Mouse (Mus musculus) heart, postnatal 0 days (tissue): ENCODE measurements around the gene Etaa1. TPM values are rescaled to one million over a fixed set of nuclear protein-coding genes. Genes with fewer than 3 reads are reported as not detected.

Experiments
- ATAC-seq: fragments of 200-750 bp; cut with Nextera tagmentation; 2 replicates; pipeline ENCODE4 v1.8.0; 2017; ENCODE audit warnings: low read depth, moderate number of reproducible peaks, moderate library complexity; ENCODE audit not compliant: insufficient read depth
- DNase-seq: peaks from one replicate; pipeline ENCODE4 v3.0.0-alpha.2; 2016; ENCODE audit warnings: low spot score
- H3K27ac ChIP-seq: fragments of 300-500 bp; sonication (generic); 2 replicates; pipeline ENCODE4 v1.5.1; 2014; ENCODE audit warnings: low read depth, mild to moderate bottlenecking
- H3K27me3 ChIP-seq: fragments of 300-500 bp; sonication (generic); 2 replicates; pipeline ENCODE4 v1.6.1; 2014; ENCODE audit warnings: low read length, mixed read lengths; ENCODE audit not compliant: control insufficient read depth, insufficient read depth
- H3K36me3 ChIP-seq: fragments of 300-500 bp; sonication (generic); replicated peaks from 2 replicates; pipeline ENCODE4 v1.6.1; 2014; ENCODE audit warnings: low read length, mixed read lengths; ENCODE audit not compliant: control insufficient read depth, insufficient read depth
- H3K4me1 ChIP-seq: fragments of 300-500 bp; sonication (generic); 2 replicates; pipeline ENCODE4 v1.6.1; 2014; ENCODE audit warnings: antibody characterized with exemption; ENCODE audit not compliant: control insufficient read depth, insufficient read depth
- H3K4me2 ChIP-seq: fragments of 300-500 bp; sonication (generic); 2 replicates; pipeline ENCODE4 v1.6.1; 2014; ENCODE audit warnings: low read depth, mild to moderate bottlenecking, low read length, moderate library complexity
- H3K4me3 ChIP-seq: fragments of 300-500 bp; sonication (generic); 2 replicates; pipeline ENCODE4 v1.5.1; 2014; ENCODE audit warnings: low read depth, low read length
- H3K9ac ChIP-seq: fragments of 300-500 bp; sonication (generic); replicated peaks from 2 replicates; pipeline ENCODE4 v1.6.1; 2014; ENCODE audit warnings: low read depth, low read length, mixed read lengths
- H3K9me3 ChIP-seq: fragments of 300-500 bp; sonication (generic); replicated peaks from 2 replicates; pipeline ENCODE4 v1.6.1; 2016; ENCODE audit warnings: low read length; ENCODE audit not compliant: control insufficient read depth
- CTCF ChIP-seq: IDR thresholded peaks from 2 replicates; pipeline ENCODE4 v1.5.1; 2016; ENCODE audit warnings: antibody characterized with exemption, control low read depth, low read depth
- EP300 ChIP-seq: IDR thresholded peaks from 2 replicates; pipeline ENCODE4 v1.6.1; 2016; ENCODE audit warnings: antibody characterized with exemption, low read depth
- WGBS: fragments of 180-500 bp; shearing (Covaris S2); extraction: QIAGEN DNeasy Blood & Tissue Kit; methylation state at CpG from one replicate; pipeline ENCODE4 v1.1.7; 2014; 5-methylcytosine and 5-hydroxymethylcytosine counted together
- polyA plus RNA-seq: library from polyadenylated mRNA; unstranded; fragments of >200 nt; fragmentation: Nextera tagmentation; extraction: Ambion mirVana; gene quantifications from 2 replicates; pipeline ENCODE4 v1.2.1, GENCODE M21; 2015
- total RNA-seq: library from RNA; depleted of rRNA; stranded (reverse); fragments of >200 nt; gene quantifications from 2 replicates; pipeline ENCODE4 v1.2.3, GENCODE M21; 2014; ENCODE audit warnings: low replicate concordance; rRNA removed

Gene Etaa1
- total RNA-seq (2.0 and 3.6 TPM in 2 replicates), polyA plus RNA-seq (2.9 and 3.3 TPM in 2 replicates)

- Histone ChIP-seq H3K9me3 (no peaks in the 10 kb centered on the region), H3K4me3 (peak within 1 kb of the TSS; percentile 99), H3K9ac (peak within 1 kb of the TSS; percentile 92), H3K36me3 (peaks cover 21% of the 10 kb centered on the region; the same call in 1 of the 2 replicates), H3K4me1 (peaks cover 8% of the 10 kb centered on the region; the same call in 1 of the 2 replicates), H3K27me3 (no peaks in the 10 kb centered on the region), H3K4me2 (peak within 1 kb of the TSS; percentile 72), H3K27ac (peak within 1 kb of the TSS; percentile 95)
- under 1% methylated on average over 55 of the region's 69 CpGs for WGBS
- peak; percentile 91 for DNase-seq
- ATAC-seq: peak; percentile 100
- TF ChIP-seq EP300 (no peak), CTCF (no peak)
Measured at GRCm38 (mm10) chr11:17953231-17954134, at the start of gene Etaa1. Etaa1 (minus strand) TSS chr11:17953875.

- no peak overlapping the region for H3K9ac ChIP-seq
- no peaks in the 10 kb centered on the region for H3K27me3 ChIP-seq
- no peaks in the 10 kb centered on the region for H3K4me1 ChIP-seq
- TF ChIP-seq EP300 (no peak), CTCF (no peak)
- no peak overlapping the region for H3K4me3 ChIP-seq
- ATAC-seq (no peak), DNase-seq (no peak)
- no peak overlapping the region for H3K4me2 ChIP-seq
- no peaks in the 10 kb centered on the region for H3K36me3 ChIP-seq
- WGBS: 73% methylated on average over 3 of the region's 3 CpGs
- no peaks in the 10 kb centered on the region for H3K9me3 ChIP-seq
- H3K27ac ChIP-seq: no peak overlapping the region
Measured at GRCm38 (mm10) chr11:17994151-17994550, 40.5 kb upstream of the Etaa1 start.

- TF ChIP-seq EP300 (no peak), CTCF (no peak)
Measured at GRCm38 (mm10) chr11:17992311-17992710, 38.6 kb upstream of the Etaa1 start.

GRCm38 (mm10) chr11:17983331-17983730 is 29.7 kb upstream of the Etaa1 start:
- no peak overlapping the region for H3K4me2 ChIP-seq
- no peaks in the 10 kb centered on the region for H3K4me1 ChIP-seq
- H3K27ac ChIP-seq: no peak overlapping the region
- no peak for TF ChIP-seq EP300
- 80% methylated on average over 2 of the region's 2 CpGs for WGBS
- no peaks in the 10 kb centered on the region for H3K36me3 ChIP-seq
- H3K9ac ChIP-seq: no peak overlapping the region
- DNase-seq: no peak
- no peaks in the 10 kb centered on the region for H3K9me3 ChIP-seq
- ATAC-seq: no peak
- H3K4me3 ChIP-seq: no peak overlapping the region
- H3K27me3 ChIP-seq: no peaks in the 10 kb centered on the region

More at GRCm38 (mm10) chr11:17992311-17992710, 38.6 kb upstream of the Etaa1 start:
- Histone ChIP-seq H3K4me1 (no peaks in the 10 kb centered on the region), H3K9me3 (no peaks in the 10 kb centered on the region), H3K4me3 (no peak overlapping the region), H3K9ac (no peak overlapping the region), H3K27ac (no peak overlapping the region), H3K27me3 (no peaks in the 10 kb centered on the region), H3K36me3 (no peaks in the 10 kb centered on the region), H3K4me2 (no peak overlapping the region)
- no peak for DNase-seq
- 67% methylated on average over 9 of the region's 9 CpGs for WGBS
- ATAC-seq: no peak

- WGBS: 59% methylated on average over 4 of the region's 4 CpGs
- no peak for TF ChIP-seq EP300
- no peak for TF ChIP-seq CTCF
- Histone ChIP-seq H3K9ac (no peak overlapping the region), H3K27me3 (no peaks in the 10 kb centered on the region), H3K4me1 (no peaks in the 10 kb centered on the region), H3K27ac (no peak overlapping the region), H3K9me3 (no peaks in the 10 kb centered on the region), H3K4me3 (no peak overlapping the region), H3K4me2 (no peak overlapping the region), H3K36me3 (no peaks in the 10 kb centered on the region)
- ATAC-seq (no peak), DNase-seq (no peak)
Measured at GRCm38 (mm10) chr11:17981246-17981645, 27.6 kb upstream of the Etaa1 start.
